ENCODE assay signal across 8 mouse cellular contexts in the genomic region with DNA sequence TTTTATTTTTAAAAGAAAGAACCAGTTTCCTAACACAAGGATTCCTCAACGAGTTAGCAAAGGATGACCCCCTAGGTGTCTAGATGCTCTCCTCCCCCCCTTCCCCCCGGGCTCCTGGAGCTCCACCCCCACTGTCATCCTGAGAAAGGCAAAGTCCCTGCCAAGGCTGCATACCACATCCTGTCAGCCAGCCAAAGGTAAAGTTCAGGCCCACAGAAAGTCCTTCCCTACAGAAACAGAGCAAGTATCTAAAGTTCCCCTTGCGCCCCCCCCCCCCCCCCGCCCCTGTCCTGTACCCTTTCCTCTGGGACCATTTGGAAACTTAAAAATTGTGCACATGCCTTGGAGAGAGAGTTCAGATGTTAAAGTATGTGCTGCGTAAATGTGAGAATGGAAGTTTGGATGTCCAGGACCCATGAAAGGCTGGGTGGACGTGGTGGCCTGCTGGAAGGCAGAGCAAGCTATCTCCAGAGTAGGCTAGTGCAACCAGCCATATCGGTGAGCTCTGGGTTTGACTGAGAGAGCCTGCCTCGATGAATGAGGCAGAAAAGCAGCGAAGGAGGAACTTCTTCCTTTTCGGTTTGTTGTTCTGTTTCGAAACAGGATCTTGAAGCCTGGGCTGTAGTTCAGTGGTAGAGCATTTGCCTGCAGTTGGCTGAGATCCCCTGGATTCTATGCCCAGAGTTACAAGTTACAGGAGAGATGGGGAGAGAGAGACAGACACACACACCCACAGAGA. TPM values are rescaled to one million over a fixed set of nuclear protein-coding genes. Genes with fewer than 3 reads are reported as not detected.
A peak's percentile ranks its signal among the peaks of the same experiment; 100 is the strongest.
DNase-seq lines count a peak whose midpoint lies in the region; ATAC-seq lines count a peak whose summit lies in the region.

No protein-coding gene starts in this region.

- intact Hi-C loops in left cerebral cortex, postnatal 4 days (cut with DNase I), result no loop called here

- ATAC-seq in inflammation-experienced regulatory T-cells, adult 6 months, result peak; percentile 87
- ATAC-seq in megakaryocyte-erythroid progenitor cell, adult 5-6 weeks (replicated peaks; ENCODE audit: low FRiP score, low TSS enrichment, poor library complexity, severe bottlenecking), result peak; percentile 74

- DNase-seq in B cell, adult 2 months, result peak; percentile 75 to 77
- peak; percentile 69 for DNase-seq in adrenal gland, postnatal 14 days
- DNase-seq in gastrocnemius, postnatal 25 days, result peak; percentile 60
- DNase-seq in left cerebral cortex, postnatal 4 days, result peak; percentile 29
- peak; percentile 43 to 79 for DNase-seq in spleen, postnatal 10 days (ENCODE audit: low spot score in 2 of 2)
- no peak for DNase-seq in testis, postnatal 14 days (ENCODE audit: low spot score)

RNA-seq across cellular contexts. Expression of gene Spocd1, which starts 46.3 kb away (rescaled TPM):
- 0.19 and 0.30 TPM in 2 replicates for total RNA-seq in adrenal gland, postnatal 14 days (2021)
- not detected for total RNA-seq in gastrocnemius, postnatal 25 days (2021)
- polyA plus RNA-seq in inflammation-experienced regulatory T-cells, adult 6 months (2017; shearing (Covaris generic)), result not detected
- under 1 TPM in 1 of 2 experiments, not detected in 1; 0.24 TPM for total RNA-seq in left cerebral cortex, postnatal 4 days (2021)
- total RNA-seq in megakaryocyte-erythroid progenitor cell, adult 5-6 weeks (2014; fragmentation: Nextera tagmentation), result not detected in 2 replicates
- not detected in 2 replicates for total RNA-seq in megakaryocyte-erythroid progenitor cell, adult 5-6 weeks (2017)
